Mouse (Mus musculus) intestine, embryonic 16.5 days (tissue): ENCODE measurements at regions not wholly inside any gene's neighbourhood (a gene's known extent, or its start where the extent isn't known, plus 50 kb on each side); places are given as distances from the start of the nearest gene placed in this dataset.

Experiments
- ATAC-seq: fragments of 200-750 bp; cut with Nextera tagmentation; 2 replicates; pipeline ENCODE4 v1.8.0; 2017; ENCODE audit warnings: moderate TSS enrichment, moderate library complexity
- H3K27ac ChIP-seq: fragments of 300-500 bp; sonication (generic); 2 replicates; pipeline ENCODE4 v1.5.1; 2014; ENCODE audit warnings: mild to moderate bottlenecking, low read length
- H3K27me3 ChIP-seq: fragments of 300-500 bp; sonication (generic); replicated peaks from 2 replicates; pipeline ENCODE4 v1.6.1; 2014; ENCODE audit warnings: low read length, control low read depth, mixed read lengths; ENCODE audit not compliant: control insufficient read depth, insufficient read depth
- H3K36me3 ChIP-seq: fragments of 300-500 bp; sonication (generic); 2 replicates; pipeline ENCODE4 v1.6.1; 2014; ENCODE audit warnings: low read length, control low read depth; ENCODE audit not compliant: control insufficient read depth, insufficient read depth
- H3K4me1 ChIP-seq: fragments of 300-500 bp; sonication (generic); 2 replicates; pipeline ENCODE4 v1.6.1; 2014; ENCODE audit warnings: low read length, control low read depth, mixed read lengths; ENCODE audit not compliant: control insufficient read depth, insufficient read depth
- H3K4me2 ChIP-seq: fragments of 300-500 bp; sonication (generic); 2 replicates; pipeline ENCODE4 v1.6.1; 2014; ENCODE audit warnings: low read depth, low read length, control low read depth
- H3K4me3 ChIP-seq: fragments of 300-500 bp; sonication (generic); 2 replicates; pipeline ENCODE4 v1.5.1; 2014; ENCODE audit warnings: mild to moderate bottlenecking, low read length
- H3K9ac ChIP-seq: fragments of 300-500 bp; sonication (generic); 2 replicates; pipeline ENCODE4 v1.6.1; 2014; ENCODE audit warnings: low read depth, low read length
- H3K9me3 ChIP-seq: fragments of 300-500 bp; sonication (generic); 2 replicates; pipeline ENCODE4 v1.6.1; 2016; ENCODE audit warnings: low read length, control low read depth; ENCODE audit not compliant: control insufficient read depth
- WGBS: fragments of 180-500 bp; shearing (Covaris S2); extraction: QIAGEN DNeasy Blood & Tissue Kit; methylation state at CpG from one replicate; pipeline ENCODE4 v1.1.7; 2014; 5-methylcytosine and 5-hydroxymethylcytosine counted together

DNA sequence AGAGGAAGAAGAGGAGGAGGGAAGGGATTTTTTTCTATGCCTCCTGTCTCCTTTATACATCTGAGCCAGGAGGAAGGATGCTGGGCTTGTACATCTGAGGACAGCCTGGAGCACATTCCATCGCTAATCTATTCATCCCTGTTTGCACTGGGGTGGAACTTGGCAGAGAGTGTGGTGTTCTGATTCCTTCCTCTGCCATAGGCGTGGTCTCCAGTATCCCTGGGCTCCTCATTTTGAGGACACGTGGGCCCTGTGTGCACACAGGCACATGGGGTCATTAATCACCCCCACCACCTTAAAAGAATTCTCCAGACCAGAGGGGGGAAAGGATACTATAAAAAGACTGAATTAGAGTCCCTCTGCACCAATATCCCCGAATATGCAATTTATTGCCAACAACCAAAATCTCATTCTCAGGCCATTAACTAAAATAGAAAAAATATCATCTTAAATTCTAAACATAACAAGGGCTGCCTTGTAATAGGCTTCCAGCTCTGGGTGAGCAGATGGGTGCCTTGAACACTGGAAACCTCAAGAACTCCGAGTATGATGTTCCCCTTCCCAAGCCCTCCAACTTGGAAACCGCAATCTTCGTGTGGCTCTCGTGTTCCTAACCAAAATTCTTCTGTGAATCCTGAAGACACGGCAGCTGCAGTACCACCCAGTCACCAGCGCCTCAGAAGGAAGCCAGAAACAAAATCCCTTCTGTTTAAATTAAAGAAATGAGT is 254.7 kb downstream of the Cxcl12 start:
- H3K4me3 ChIP-seq = no peak overlapping the region
- WGBS = 67% methylated on average over 10 of the region's 10 CpGs
- H3K36me3 ChIP-seq = no peaks in the 10 kb centered on the region
- H3K27ac ChIP-seq = no peak overlapping the region
- no peaks in the 10 kb centered on the region for H3K27me3 ChIP-seq
- no peaks in the 10 kb centered on the region for H3K9me3 ChIP-seq
- H3K9ac ChIP-seq = no peak overlapping the region
- H3K4me2 ChIP-seq = no peak overlapping the region
- H3K4me1 ChIP-seq = peaks cover 7% of the 10 kb centered on the region
- no peak for ATAC-seq

DNA sequence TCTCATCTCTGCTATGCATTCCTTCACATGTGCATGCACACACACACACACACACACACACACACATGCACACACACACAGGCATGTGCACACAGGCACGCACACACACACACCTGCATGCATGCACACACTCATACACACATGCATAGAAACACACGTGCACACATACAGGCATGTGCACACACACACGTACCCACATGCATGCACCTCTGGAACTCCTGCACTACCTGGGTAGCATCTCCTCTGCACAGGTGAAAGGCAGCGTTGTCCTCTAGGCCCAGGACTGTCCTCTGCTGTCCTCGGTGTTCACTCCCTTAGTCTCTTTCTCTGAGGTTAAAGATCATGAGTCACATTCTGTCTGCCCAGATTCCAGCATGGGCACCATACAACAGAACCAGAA is 258.0 kb downstream of the Cxcl12 start:
- 91% methylated on average over 5 of the region's 5 CpGs for WGBS

DNA sequence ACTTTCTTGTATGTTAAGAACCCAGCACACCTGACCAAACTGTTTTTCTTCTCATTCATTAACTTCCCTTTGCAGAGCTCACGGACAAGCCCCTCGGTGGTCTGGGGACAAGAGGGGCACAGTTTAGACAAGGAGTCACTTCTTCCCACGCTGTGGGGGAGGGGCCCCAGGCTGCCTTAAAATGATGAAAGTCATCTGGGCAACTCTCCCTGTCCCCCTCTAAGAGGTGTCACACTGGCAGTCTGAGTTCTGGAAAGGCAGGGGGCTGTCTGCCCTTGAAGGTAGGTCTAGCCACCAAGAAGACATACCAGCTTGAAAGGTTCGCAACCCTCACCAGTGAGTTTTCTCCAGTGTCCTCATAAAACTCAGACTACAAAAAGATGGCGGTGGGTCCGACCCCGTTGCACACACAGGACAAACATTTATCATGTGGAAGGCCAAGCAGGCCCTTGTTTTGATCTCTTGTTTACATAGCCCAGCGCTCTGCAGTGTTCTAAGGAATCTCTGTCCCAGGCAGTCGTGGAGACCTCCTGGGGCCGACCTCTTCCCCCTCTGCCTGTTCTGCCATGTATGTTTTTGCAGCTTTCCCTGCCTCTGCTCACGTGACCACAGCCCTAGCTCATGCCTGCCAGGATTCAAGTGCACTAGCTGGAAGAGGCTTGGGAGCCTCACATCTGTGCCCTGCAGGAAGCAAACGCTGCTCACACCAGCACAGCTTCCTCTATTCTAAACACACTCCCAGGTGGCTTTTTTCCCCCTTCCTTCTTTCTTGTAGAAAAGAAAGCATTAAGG is 259.2 kb downstream of the Cxcl12 start:
- no peaks in the 10 kb centered on the region for H3K36me3 ChIP-seq
- H3K4me1 ChIP-seq = peaks cover 17% of the 10 kb centered on the region
- ATAC-seq = peak; percentile 69
- H3K4me3 ChIP-seq = no peak overlapping the region
- H3K9ac ChIP-seq = peak overlapping the region; percentile 33; the same call in 1 of the 2 replicates
- no peak overlapping the region for H3K4me2 ChIP-seq
- 21% methylated on average over 12 of the region's 12 CpGs for WGBS
- peak overlapping the region; percentile 18 for H3K27ac ChIP-seq
- H3K27me3 ChIP-seq = no peaks in the 10 kb centered on the region
- H3K9me3 ChIP-seq = no peaks in the 10 kb centered on the region

More for the DNA sequence above, 258.0 kb downstream of the Cxcl12 start:
- Histone ChIP-seq H3K27me3 (no peaks in the 10 kb centered on the region), H3K4me2 (no peak overlapping the region), H3K27ac (no peak overlapping the region), H3K4me3 (no peak overlapping the region), H3K4me1 (peaks cover 14% of the 10 kb centered on the region), H3K9me3 (no peaks in the 10 kb centered on the region), H3K9ac (no peak overlapping the region), H3K36me3 (no peaks in the 10 kb centered on the region)
- no peak for ATAC-seq

DNA sequence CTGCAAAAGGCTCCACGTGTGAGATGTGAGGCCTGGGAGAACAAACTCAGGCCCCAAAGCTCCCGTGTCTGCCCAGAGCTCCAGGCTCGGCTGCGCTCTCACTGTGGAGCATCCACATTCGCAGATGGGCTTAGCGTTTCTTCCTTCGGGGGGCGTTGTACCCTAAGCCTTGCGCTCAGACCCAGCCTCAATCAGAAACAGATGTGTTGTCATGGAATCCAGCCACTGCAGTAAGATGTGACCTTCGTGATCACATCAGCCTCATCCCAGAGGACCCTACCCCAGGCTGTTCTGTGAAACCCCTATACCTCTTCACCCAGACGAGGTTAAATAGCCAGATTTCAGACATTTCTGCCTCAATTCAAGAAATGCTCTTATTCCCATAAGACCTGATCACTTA is 260.1 kb downstream of the Cxcl12 start:
- H3K4me1 ChIP-seq = peaks cover 17% of the 10 kb centered on the region
- no peaks in the 10 kb centered on the region for H3K9me3 ChIP-seq
- no peaks in the 10 kb centered on the region for H3K27me3 ChIP-seq
- H3K9ac ChIP-seq = no peak overlapping the region
- no peaks in the 10 kb centered on the region for H3K36me3 ChIP-seq
- ATAC-seq = no peak
- H3K4me2 ChIP-seq = no peak overlapping the region
- H3K4me3 ChIP-seq = no peak overlapping the region
- peak overlapping the region; percentile 18; the same call in 1 of the 2 replicates for H3K27ac ChIP-seq
- 83% methylated on average over 11 of the region's 11 CpGs for WGBS

DNA sequence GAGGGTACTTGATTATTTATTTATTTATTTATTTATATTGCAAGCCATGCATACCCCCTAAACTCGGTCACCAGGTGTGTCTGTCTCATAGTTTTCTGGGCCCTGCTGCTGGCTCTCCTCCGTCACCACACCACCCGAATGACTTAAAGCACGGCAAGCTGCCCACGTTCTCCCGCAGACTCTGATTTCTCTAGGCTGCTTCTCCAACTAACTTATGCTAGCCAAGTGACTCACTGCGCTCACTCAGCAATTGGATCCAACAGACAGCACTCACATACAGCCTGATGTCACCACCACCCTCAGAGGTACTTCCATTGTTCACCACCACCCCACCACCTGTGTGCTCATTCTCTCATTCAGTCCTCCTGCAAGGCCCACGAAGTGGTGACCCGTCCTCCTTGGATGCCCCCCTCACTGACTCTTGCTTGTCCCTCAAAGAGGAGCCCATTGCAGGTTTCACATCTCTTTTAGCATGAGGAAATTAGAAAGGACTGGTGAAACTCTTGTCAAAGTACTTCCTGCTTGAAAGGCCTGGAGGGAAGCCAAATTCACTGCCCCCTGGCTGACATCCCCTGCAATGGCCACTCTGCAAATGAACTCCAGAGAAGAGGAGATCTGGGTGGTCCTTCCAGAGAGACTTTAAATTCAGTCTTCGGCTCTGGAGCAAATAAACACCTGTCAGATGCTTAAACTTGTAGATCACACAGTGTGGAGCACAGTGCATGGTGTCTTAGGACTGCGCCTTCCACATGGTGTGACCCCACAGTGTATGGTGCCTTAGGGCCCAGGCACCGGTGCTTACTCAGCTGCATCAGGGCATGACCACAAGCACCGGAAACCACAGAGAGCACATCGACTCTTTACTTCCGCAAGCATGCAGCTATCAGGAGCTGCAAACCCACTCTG is 262.8 kb downstream of the Cxcl12 start:
- ATAC-seq = peak; percentile 23; the same call in 1 of the 2 replicates
- Histone ChIP-seq H3K27ac (no peak overlapping the region), H3K4me3 (no peak overlapping the region), H3K36me3 (no peaks in the 10 kb centered on the region), H3K9me3 (no peaks in the 10 kb centered on the region), H3K27me3 (no peaks in the 10 kb centered on the region), H3K9ac (no peak overlapping the region), H3K4me1 (peaks cover 17% of the 10 kb centered on the region), H3K4me2 (no peak overlapping the region)
- 72% methylated on average over 15 of the region's 15 CpGs for WGBS

DNA sequence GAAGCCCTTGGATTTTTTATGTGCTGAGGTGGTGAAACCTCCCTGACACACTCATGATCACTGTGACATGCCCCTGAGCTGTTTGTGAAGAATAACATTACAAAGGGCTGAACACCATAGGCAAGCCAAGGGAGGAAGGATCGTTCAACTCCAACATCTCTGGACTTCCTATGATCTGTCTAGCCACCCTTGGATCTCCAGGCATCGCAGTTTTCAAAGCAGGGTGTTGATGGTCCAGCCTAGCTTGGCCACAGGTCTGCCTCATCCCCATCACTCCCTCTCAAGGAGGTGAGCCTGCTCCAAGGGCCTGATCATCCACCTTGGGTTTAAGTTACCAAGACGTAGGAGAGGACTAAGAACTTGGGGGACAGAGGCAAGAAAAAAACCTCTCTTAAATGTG is 268.5 kb downstream of the Cxcl12 start:
- no peaks in the 10 kb centered on the region for H3K36me3 ChIP-seq
- H3K27me3 ChIP-seq = no peaks in the 10 kb centered on the region
- H3K9ac ChIP-seq = no peak overlapping the region
- H3K9me3 ChIP-seq = no peaks in the 10 kb centered on the region
- WGBS = 85% methylated on average over 3 of the region's 3 CpGs
- no peaks in the 10 kb centered on the region for H3K4me1 ChIP-seq
- H3K4me2 ChIP-seq = no peak overlapping the region
- no peak for ATAC-seq
- no peak overlapping the region for H3K4me3 ChIP-seq
- no peak overlapping the region for H3K27ac ChIP-seq

DNA sequence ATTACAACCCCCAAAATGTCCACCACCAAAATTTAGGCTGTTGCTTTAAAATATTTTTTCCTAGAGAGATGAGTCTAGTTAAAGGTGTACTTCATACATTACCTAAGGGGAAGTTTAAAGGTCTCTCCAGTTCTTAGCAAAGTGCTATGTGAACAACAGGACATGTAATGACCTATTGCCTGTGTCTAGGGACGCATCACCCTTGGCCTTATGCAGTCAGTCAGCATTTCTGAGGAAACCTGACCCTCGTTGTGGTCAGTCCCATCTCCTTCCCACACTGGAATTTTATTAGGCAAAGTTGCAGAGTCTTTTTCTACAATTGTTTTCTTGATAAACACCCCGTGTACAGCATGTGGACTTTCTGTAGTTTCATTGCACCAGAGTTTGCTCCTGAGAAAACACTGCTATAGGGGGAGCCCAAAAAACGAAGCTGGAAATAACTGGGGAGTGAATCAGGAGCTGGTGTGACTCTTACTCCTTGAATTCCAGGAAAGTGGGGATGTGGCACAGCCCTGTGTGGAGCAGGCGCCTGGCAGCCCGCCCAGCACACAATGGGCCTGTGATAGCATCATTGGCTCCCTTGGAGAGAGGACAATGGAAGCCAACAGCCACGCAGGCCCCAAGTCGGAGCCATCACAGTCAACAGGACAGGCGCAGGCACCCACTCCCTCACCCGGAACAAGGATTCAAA is 269.2 kb downstream of the Cxcl12 start:
- no peak for ATAC-seq
- WGBS = 74% methylated on average over 10 of the region's 10 CpGs

DNA sequence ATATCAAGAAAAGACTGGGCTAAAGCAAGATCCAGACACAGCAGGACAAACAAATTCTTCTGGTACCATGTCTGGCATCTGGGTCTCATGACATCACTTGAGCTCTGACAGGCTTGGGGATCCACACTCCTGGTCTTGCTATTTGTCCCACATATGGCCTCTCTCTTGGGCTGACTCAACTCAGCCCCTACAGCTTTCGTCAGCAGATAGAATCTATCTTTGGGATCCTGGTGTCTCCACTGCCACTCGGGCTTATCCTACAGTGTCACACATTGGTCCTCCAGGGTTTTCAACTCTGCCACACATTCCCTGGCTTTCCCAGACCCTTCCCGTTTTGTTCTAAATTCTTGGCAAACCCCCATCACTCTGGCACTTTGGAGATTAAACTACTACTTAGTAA is 280.3 kb downstream of the Cxcl12 start:
- no peak for ATAC-seq
- Histone ChIP-seq H3K9ac (no peak overlapping the region), H3K4me1 (no peaks in the 10 kb centered on the region), H3K36me3 (no peaks in the 10 kb centered on the region), H3K4me3 (no peak overlapping the region), H3K4me2 (no peak overlapping the region), H3K9me3 (no peaks in the 10 kb centered on the region), H3K27me3 (no peaks in the 10 kb centered on the region), H3K27ac (no peak overlapping the region)
- WGBS = 80% methylated on average over 3 of the region's 3 CpGs

More for the DNA sequence above, 269.2 kb downstream of the Cxcl12 start:
- Histone ChIP-seq H3K9me3 (no peaks in the 10 kb centered on the region), H3K27ac (no peak overlapping the region), H3K36me3 (no peaks in the 10 kb centered on the region), H3K9ac (no peak overlapping the region), H3K4me1 (no peaks in the 10 kb centered on the region), H3K4me3 (no peak overlapping the region), H3K27me3 (no peaks in the 10 kb centered on the region), H3K4me2 (no peak overlapping the region)
